Mouse (Mus musculus): ENCODE measurements at regions not wholly inside any gene's neighbourhood (a gene's known extent, or its start where the extent isn't known, plus 50 kb on each side); places are given as distances from the start of the nearest gene placed in this dataset.
"Not testable (repeated sequence)": the region's sequence is repeated elsewhere in the genome, so short reads cannot be mapped to it uniquely, and the experiment has no call there.

DNA sequence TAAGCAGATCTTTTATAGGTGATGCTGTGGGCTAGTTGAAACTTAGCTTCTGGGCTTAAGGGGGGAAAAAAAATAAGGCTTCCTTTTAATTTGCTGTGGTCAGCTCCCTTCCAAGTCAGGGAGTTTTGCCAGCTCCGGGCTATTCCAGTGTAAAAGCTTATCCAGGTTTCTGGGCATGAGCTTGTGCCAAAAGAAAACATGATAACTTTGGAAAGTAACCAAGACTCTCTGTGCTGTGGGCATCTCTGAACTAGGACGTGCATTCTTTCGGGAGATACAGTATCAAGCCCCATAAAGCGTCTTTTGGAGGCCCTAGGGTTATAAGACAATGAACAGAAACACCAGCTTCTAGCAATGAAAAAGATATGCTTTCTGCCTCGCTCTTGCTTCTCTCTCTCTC, 114.6 kb upstream of the Dyrk2 start:
- no peak for DNase-seq (ENCODE audit: low spot score)

GRCm38 (mm10) chr10:118981446-118981845, 111.4 kb upstream of the Dyrk2 start:
- no peak for DNase-seq (ENCODE audit: low spot score)

- DNase-seq (ENCODE audit: low spot score) = no peak
These were observed 109.3 kb upstream of the Dyrk2 start for GRCm38 (mm10) chr10:118979339-118979738.

GRCm38 (mm10) chr10:118978181-118978743, 108.3 kb upstream of the Dyrk2 start:
- DNase-seq (ENCODE audit: low spot score) = no peak

DNA sequence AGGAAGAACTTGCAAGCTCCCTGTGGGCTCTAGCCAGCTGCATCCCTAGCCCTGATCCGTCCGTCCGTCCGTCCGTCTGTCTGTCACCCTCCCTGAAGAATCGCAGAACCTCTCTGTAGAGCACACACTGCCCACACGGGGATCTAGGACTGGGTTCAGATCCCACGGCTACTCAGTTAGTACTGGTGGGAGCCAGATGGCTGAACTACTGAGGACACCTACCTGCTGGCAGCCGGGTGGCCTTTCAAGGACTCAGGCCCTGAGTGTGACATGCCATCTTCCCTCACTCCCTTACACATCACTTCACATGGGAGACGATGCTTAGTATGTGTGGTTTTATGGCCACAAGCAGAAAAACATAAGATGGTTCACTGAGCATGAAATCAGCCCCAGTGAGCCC, 106.4 kb upstream of the Dyrk2 start:
- no peak for DNase-seq (ENCODE audit: low spot score)

- DNase-seq (ENCODE audit: low spot score) = no peak
These were observed 105.8 kb upstream of the Dyrk2 start for GRCm38 (mm10) chr10:118975772-118976171.

GRCm38 (mm10) chr10:118973324-118973723, 103.3 kb upstream of the Dyrk2 start:
- no peak for DNase-seq (ENCODE audit: low spot score)

DNA sequence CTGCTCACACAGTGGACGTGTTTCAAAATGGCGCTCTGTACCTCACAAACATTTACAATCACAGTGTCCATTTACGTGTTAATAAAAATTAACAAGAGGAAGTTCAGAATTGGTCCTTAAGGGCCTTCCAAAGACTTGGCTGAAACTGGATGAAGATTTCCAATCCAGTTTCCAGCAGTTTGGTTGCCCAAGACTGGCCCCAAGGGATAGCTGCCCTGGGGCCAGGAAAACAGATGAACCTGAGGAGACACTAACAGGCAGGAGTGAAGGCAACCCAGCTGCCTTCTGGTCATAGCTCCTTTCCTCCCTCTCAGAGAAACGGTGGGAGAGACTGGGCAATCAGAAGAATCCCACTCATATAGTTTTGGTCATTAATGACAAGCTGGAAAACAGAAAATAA, 102.6 kb upstream of the Dyrk2 start:
- no peak for DNase-seq (ENCODE audit: low spot score)

- no peak for DNase-seq (ENCODE audit: low spot score)
These were observed 100.6 kb upstream of the Dyrk2 start for GRCm38 (mm10) chr10:118970457-118971175.

DNA sequence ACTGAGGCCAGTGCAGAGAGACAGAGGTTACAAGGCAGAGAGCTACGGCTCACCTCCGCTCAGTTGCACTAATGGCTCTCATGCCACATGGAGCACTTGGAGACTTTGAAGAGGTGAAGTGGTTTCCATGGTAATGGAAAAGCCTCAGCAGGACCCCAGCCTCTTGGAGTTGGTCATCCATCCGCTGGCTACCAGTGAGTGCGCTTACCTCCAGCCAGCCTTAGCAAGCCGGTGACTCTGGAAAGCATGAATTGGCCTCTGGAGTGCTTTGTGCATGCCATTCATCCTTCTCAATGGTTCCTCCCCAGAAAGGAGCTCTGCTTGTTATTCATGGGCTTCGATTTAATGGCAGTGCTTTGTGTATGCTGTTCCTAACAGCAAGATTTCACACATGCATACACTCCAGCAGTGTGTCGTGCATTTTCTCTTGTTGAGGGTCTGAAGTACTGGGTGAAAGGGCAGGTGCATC, 91.7 kb upstream of the Dyrk2 start:
- no peak for DNase-seq (ENCODE audit: low spot score)

DNA sequence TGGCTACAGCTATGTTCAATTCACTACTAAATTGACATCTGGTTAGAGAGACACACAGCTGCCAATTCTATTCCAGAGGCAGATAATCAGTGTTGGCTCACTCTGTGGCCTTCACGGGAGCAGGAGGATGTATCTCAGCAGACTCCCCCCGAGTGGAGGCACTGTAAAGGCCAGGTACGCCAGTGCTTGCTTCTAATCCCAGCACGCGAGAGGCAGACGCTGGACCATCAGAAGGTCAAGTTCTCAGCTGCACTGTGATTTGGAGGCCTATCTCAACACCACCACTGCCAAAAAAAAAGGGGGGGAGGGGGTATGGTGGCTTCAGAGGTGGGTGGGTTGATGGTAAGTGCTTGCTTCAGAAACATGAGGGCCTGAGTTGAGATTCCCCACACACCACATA, 90.1 kb upstream of the Dyrk2 start:
- no peak for DNase-seq (ENCODE audit: low spot score)

- no peak for DNase-seq (ENCODE audit: low spot score)
These were observed 89.6 kb upstream of the Dyrk2 start for GRCm38 (mm10) chr10:118959623-118960022.

DNA sequence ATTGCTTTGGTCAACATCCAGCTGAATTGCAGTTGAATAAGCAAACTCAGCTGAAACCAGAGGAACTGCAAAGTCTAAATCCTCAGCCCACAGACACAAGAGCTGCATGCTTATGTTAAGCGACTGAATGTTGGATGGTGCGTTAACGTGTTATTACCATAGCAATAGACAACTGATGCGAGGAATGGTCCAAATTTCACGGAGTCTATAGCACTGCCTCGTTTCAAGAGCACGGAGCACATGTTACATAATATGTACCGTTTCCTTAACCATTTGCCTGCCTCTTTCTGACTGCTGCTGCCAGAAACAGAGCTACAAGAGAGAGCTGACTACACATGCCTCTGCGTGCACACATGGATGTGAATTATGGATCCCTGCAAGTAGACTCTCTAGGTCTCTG, 86.3 kb upstream of the Dyrk2 start:
- DNase-seq (ENCODE audit: low spot score) = no peak

- no peak for DNase-seq (ENCODE audit: low spot score)
These were observed 83.4 kb upstream of the Dyrk2 start for GRCm38 (mm10) chr10:118953440-118953839.

GRCm38 (mm10) chr10:118952756-118953155, 82.7 kb upstream of the Dyrk2 start:
- no peak for DNase-seq (ENCODE audit: low spot score)

DNA sequence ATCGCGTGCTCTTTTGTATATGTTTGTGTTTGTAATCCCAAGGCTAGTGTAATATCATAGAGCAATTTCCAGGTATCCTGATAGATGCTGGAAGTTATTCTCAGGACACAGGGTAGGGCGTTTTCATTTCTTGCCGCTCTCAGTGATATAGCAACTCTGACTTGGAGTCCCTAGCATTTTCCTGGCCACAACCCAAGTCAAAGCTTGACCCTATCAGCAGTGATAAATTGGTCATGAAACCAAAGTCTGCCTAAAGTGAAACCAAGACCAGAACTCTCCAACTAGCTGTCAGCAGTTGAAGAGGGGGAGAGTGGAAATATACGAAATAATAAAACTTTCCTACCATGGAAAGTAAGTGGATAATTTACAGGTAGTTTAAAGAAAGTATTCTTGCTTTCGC, 77.7 kb upstream of the Dyrk2 start:
- no peak for DNase-seq (ENCODE audit: low spot score)

DNA sequence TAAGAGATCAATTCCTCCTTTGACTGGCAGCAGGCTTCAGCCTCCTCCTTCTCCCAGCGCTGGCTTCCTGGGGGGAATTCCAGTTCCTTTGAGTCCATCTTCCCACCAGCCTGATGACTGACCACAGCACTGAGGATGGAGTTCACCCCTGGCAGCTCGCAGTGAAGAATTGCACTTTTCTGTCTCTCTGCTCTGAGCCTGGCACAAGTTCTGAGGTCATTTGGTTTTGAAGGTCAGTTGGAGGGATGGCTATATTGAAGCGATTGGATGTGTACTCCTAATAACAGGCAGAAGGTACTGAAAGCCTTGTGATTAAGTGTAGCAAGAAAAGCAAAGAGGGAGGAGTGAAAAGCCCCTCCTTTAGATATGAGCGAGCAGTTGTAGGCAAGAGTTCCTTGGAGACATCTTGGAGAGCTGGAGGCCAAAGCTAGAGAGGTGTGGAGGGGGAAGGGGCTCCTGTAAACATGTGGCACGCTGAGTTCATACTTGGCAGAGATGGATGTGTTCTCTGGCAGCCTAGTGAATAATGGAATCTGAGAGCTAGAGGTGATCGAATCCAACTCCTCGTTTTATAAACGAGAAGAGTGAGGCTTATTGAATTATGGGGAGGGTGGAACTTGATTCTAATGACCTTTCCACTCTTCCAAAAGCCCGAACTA, 77.1 kb upstream of the Dyrk2 start:
- no peak for DNase-seq (ENCODE audit: low spot score)

DNA sequence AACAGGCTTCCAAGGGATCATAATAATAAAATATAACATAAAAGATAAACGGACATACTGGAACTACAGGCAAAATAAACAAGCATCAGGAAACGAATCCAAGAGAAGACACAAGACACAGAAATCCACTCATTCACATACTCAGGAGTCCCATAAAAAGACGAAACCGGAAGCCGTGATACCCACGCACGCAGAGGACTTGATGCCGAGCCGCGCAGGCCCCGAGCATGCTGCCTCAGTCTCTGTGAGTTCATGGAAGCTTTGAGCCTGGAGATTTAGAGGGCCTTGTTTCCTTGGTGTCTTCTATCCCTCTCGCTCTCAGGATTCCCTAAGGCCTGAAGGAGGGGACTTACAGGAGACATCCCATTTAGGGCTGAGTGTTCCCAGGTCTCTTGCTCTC, 57.3 kb upstream of the Dyrk2 start:
- no peak for DNase-seq (ENCODE audit: low spot score)

DNA sequence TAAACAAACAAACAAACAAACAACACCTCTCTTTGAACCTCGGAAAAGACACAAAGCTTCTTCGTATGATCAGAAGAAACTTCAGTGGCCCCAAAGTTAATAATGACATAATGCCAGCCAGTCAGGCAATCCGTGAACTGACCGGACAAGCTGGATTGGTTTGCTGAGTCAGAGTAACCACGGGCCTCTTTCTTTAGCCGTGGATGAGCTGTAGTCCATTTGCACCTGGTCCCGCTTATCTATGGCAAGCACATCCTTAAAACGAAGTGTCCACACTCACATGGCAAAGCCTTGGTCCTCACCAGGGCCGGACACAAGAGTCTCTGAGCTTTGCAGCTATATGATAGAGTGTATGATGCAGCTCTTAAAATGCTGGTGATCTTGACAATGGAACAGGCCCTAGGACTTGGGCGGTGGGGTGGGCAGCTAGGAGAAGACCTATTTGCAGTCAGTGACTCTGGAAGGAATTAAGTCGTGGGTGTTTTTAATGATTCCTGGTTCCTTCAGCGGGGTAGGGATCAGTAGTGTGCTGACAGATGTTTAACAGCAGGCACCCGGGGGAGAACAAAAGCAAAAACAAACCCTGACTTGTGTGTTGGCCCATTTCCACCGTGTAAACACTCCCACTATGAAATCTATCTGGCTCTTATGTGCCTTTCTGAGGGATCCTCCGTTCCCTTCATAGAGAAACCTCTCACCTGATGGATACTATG, 53.6 kb upstream of the Dyrk2 start:
- no peak for DNase-seq (ENCODE audit: low spot score)

GRCm38 (mm10) chr10:118922120-118922519, 52.1 kb upstream of the Dyrk2 start:
- not testable (repeated sequence) for DNase-seq (ENCODE audit: low spot score)

Measured in urinary bladder, adult 2 months (tissue).